Mouse (Mus musculus): ENCODE measurements at regions not wholly inside any gene's neighbourhood (a gene's known extent, or its start where the extent isn't known, plus 50 kb on each side); places are given as distances from the start of the nearest gene placed in this dataset.

GRCm38 (mm10) chr2:79555395-79555794 is 79.8 kb upstream of the Itprid2 start:
- no peak overlapping the region for H3K4me3 ChIP-seq
- H3K9me3 ChIP-seq = no peaks in the 10 kb centered on the region
- H3K27me3 ChIP-seq (ENCODE audit: poor library complexity, severe bottlenecking) = no peaks in the 10 kb centered on the region
- H3K27ac ChIP-seq = no peak overlapping the region
- H3K36me3 ChIP-seq (replicated peaks) = no peaks in the 10 kb centered on the region
- WGBS = 91% methylated on average over 2 of the region's 2 CpGs
- DNase-seq (ENCODE audit: extremely low spot score, low spot score) = no peak
- H3K4me1 ChIP-seq = no peaks in the 10 kb centered on the region

DNA sequence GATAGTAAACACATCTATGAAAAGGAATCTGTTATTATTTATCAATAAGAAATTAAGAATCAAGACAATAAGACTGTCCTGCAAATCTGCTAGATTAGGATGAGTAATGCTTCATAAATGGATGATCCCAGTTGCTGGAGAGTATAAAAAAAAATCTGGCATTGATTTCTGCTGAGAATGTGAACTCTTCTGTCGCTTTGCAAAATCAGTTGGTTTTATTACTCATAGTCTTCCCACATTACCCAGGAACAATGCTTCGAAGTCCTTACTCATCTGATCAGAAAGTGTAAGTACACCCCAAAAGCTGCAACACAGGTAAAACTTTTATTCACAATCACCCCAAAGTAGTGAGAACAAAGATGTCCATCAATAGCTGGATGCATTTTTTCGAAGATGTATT is 77.8 kb upstream of the Itprid2 start:
- no peaks in the 10 kb centered on the region for H3K9me3 ChIP-seq
- no peaks in the 10 kb centered on the region for H3K4me1 ChIP-seq
- H3K27ac ChIP-seq = no peak overlapping the region
- H3K4me3 ChIP-seq = no peak overlapping the region
- no peaks in the 10 kb centered on the region for H3K36me3 ChIP-seq (replicated peaks)
- DNase-seq (ENCODE audit: extremely low spot score, low spot score) = no peak
- 85% methylated on average over 3 of the region's 3 CpGs for WGBS
- no peaks in the 10 kb centered on the region for H3K27me3 ChIP-seq (ENCODE audit: poor library complexity, severe bottlenecking)

DNA sequence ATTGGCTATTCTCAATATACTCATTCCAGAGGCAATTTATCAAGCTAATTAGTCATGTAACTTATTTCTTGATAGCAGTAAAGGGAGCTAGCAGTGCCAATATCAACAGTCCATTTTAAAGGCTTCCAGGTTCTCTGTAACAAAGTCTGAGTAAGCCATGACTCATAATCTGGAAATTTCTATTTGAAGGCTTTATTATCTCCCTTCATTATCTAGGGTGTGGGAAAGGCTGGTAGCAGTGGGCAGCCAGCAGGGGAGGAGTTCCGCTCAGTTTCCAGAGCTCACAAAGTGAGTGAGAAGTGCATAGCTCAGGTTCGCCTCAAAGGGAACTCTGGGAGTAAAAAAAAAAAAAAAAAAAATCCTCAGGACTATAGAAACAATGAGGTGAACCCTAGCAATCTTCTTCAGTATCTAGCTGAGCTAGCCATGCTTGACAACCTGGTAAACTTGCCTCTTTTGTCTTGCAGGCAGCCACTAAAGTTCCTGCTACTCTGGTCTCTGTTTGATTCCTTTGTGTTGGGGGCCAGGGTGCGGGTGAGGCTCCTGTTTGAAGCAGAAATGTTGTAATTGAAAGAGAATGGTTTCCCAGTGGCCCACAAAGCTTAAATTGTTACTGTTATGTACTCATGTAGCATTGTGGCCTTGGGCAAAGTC is 68.7 kb upstream of the Itprid2 start:
- H3K4me3 ChIP-seq = no peak overlapping the region
- H3K27ac ChIP-seq = no peak overlapping the region
- no peaks in the 10 kb centered on the region for H3K27me3 ChIP-seq (ENCODE audit: poor library complexity, severe bottlenecking)
- DNase-seq (ENCODE audit: extremely low spot score, low spot score) = no peak
- 4% methylated on average over 3 of the region's 3 CpGs for WGBS
- H3K9me3 ChIP-seq = no peaks in the 10 kb centered on the region
- H3K36me3 ChIP-seq (replicated peaks) = no peaks in the 10 kb centered on the region
- H3K4me1 ChIP-seq = peaks cover 19% of the 10 kb centered on the region

DNA sequence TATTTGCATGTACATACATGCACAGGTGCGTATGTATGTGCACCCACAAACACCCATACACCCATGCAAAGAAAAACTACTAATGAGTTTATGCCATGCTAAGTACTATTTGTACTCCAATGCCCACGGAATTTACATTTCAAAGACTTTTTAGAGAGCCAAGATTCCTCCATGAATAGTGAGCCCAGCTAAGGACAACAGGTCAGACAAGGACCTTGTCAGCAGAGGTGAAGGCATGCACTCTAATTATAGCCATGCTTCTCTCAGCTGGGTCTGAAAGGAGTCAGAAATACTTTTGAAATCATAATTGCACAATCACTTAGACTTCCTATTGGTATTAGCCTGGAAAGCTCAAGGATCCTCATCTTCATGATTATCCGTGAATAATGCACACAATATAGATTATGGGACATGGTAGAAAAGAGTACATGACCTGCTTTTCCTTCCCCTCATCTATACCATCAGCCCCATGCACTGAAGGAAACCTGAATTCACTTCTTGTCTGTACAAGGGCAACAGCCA is 67.7 kb upstream of the Itprid2 start:
- no peaks in the 10 kb centered on the region for H3K27me3 ChIP-seq (ENCODE audit: poor library complexity, severe bottlenecking)
- DNase-seq (ENCODE audit: extremely low spot score, low spot score) = no peak
- H3K36me3 ChIP-seq (replicated peaks) = no peaks in the 10 kb centered on the region
- H3K9me3 ChIP-seq = no peaks in the 10 kb centered on the region
- H3K4me1 ChIP-seq = peaks cover 19% of the 10 kb centered on the region
- no peak overlapping the region for H3K27ac ChIP-seq
- no peak overlapping the region for H3K4me3 ChIP-seq
- 72% methylated on average over 3 of the region's 3 CpGs for WGBS

GRCm38 (mm10) chr2:79569663-79570062 is 65.5 kb upstream of the Itprid2 start:
- no peak overlapping the region for H3K4me3 ChIP-seq
- no peaks in the 10 kb centered on the region for H3K9me3 ChIP-seq
- H3K27me3 ChIP-seq (ENCODE audit: poor library complexity, severe bottlenecking) = no peaks in the 10 kb centered on the region
- H3K27ac ChIP-seq = no peak overlapping the region
- H3K36me3 ChIP-seq (replicated peaks) = no peaks in the 10 kb centered on the region
- WGBS = 97% methylated on average over 1 of the region's 1 CpGs
- no peak for DNase-seq (ENCODE audit: extremely low spot score, low spot score)
- peaks cover 19% of the 10 kb centered on the region for H3K4me1 ChIP-seq

- DNase-seq (ENCODE audit: extremely low spot score, low spot score) = no peak
- H3K27ac ChIP-seq = no peak overlapping the region
- 86% methylated on average over 5 of the region's 5 CpGs for WGBS
These were observed 63.2 kb upstream of the Itprid2 start for GRCm38 (mm10) chr2:79571910-79572309.

DNA sequence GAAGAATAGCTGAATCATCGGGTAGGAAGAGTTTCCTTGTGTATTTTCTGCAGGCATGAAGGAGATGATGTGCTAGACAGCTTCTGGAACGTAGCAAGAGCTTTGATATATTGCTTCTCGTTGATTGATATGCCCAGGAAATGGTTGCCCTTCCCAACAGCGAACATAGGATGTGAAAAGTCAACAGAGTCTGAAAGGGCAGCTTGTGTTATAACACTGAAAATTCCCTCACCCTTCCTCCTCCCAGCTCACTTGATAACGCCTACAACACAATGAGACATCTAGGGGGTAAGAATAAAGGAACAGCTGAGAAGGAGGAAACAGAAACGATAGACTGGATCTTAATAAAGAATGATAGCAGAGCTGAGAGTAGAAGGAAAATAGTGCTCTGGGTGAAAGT is 60.1 kb upstream of the Itprid2 start:
- Histone ChIP-seq H3K9me3 (no peaks in the 10 kb centered on the region), H3K36me3 (replicated peaks) (no peaks in the 10 kb centered on the region), H3K4me3 (no peak overlapping the region), H3K4me1 (no peaks in the 10 kb centered on the region), H3K27ac (no peak overlapping the region), H3K27me3 (ENCODE audit: poor library complexity, severe bottlenecking) (no peaks in the 10 kb centered on the region)
- WGBS = 82% methylated on average over 6 of the region's 6 CpGs
- DNase-seq (ENCODE audit: extremely low spot score, low spot score) = no peak

More at GRCm38 (mm10) chr2:79571910-79572309, 63.2 kb upstream of the Itprid2 start:
- no peaks in the 10 kb centered on the region for H3K9me3 ChIP-seq
- H3K4me3 ChIP-seq = no peak overlapping the region
- H3K36me3 ChIP-seq (replicated peaks) = no peaks in the 10 kb centered on the region
- H3K27me3 ChIP-seq (ENCODE audit: poor library complexity, severe bottlenecking) = no peaks in the 10 kb centered on the region
- H3K4me1 ChIP-seq = peaks cover 9% of the 10 kb centered on the region

DNA sequence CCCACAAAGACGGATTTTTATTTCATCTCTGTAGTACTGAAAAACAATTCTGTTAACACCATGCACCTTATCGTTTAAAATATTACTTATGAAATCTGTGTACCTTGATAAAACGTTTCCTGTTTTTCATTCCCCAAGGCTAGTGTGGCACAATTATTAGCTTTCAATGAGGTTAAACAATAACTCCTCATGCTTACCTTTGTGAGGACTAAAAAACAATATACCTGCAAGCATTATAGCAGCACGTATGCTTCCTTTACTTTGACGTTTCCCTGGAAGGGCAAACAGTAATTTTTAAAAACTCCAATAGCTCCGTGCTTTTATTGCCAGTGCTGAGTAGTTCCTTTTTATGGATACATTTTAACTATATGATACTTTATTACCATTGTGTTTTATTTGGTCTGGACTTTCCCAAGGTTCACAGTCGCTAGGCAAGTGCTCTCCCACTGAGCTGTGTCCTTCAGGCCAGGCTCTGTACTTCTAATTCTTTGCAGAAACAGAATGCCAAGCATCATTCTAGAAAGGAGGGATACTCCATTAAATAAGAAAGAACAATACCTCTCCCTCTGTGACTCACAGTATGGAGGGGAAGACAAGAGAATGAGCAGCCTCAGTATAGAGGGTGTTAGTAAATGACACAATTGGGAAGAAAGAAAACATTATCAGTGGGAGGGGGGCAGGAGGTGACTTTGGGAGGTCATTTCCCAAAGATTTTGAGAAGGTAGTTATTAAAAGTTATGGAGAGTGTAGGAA is 50.0 kb upstream of the Itprid2 start:
- H3K4me1 ChIP-seq = peaks cover 21% of the 10 kb centered on the region
- no peaks in the 10 kb centered on the region for H3K9me3 ChIP-seq
- no peak overlapping the region for H3K27ac ChIP-seq
- 80% methylated on average over 7 of the region's 7 CpGs for WGBS
- DNase-seq (ENCODE audit: extremely low spot score, low spot score) = no peak
- no peaks in the 10 kb centered on the region for H3K36me3 ChIP-seq (replicated peaks)
- H3K27me3 ChIP-seq (ENCODE audit: poor library complexity, severe bottlenecking) = peaks cover 38% of the 10 kb centered on the region
- no peak overlapping the region for H3K4me3 ChIP-seq

All from forebrain, embryonic 10.5 days (tissue).